Mouse (Mus musculus): ENCODE data around the gene Qrich2.

- TF ChIP-seq HCFC1 (IDR thresholded peaks at IDR 0.05; ENCODE audit: borderline replicate concordance, insufficient read depth, low read length) (no peak), CHD2 (IDR thresholded peaks at IDR 0.05; ENCODE audit: low read depth, low read length) (no peak), ZNF384 (IDR thresholded peaks at IDR 0.05; ENCODE audit: low read depth, low read length) (no peak)
Observed at GRCm38 (mm10) chr11:116417054-116417453, 49.0 kb downstream of the Qrich2 start.
